Mouse (Mus musculus) forebrain, embryonic 13.5 days (tissue): Measurements from ENCODE around the gene Itsn1. TPM values are rescaled to one million over a fixed set of nuclear protein-coding genes. Genes with fewer than 3 reads are reported as not detected.

Source experiments
- ATAC-seq: fragments of 200-750 bp; cut with Nextera tagmentation; 2 replicates; pipeline ENCODE4 v1.8.0; 2017
- H3K27ac ChIP-seq: fragments of 300-500 bp; sonication (generic); 2 replicates; pipeline ENCODE4 v1.5.1; 2015; ENCODE audit warnings: inconsistent platforms, mild to moderate bottlenecking, moderate library complexity
- H3K27me3 ChIP-seq: fragments of 300-500 bp; sonication (generic); 2 replicates; pipeline ENCODE4 v1.6.1; 2015; ENCODE audit warnings: mild to moderate bottlenecking, inconsistent platforms
- H3K36me3 ChIP-seq: fragments of 300-500 bp; sonication (generic); 2 replicates; pipeline ENCODE4 v1.6.1; 2015; ENCODE audit warnings: mild to moderate bottlenecking, inconsistent platforms; ENCODE audit not compliant: poor library complexity, severe bottlenecking
- H3K4me1 ChIP-seq: fragments of 300-500 bp; sonication (generic); 2 replicates; pipeline ENCODE4 v1.6.1; 2015; ENCODE audit warnings: inconsistent platforms
- H3K4me2 ChIP-seq: fragments of 300-500 bp; sonication (generic); 2 replicates; pipeline ENCODE4 v1.6.1; 2015; ENCODE audit warnings: inconsistent platforms, mild to moderate bottlenecking, moderate library complexity
- H3K4me3 ChIP-seq: fragments of 300-500 bp; sonication (generic); 2 replicates; pipeline ENCODE4 v1.5.1; 2015; ENCODE audit warnings: mild to moderate bottlenecking, inconsistent platforms
- H3K9ac ChIP-seq: fragments of 300-500 bp; sonication (generic); 2 replicates; pipeline ENCODE4 v1.6.1; 2015; ENCODE audit warnings: mild to moderate bottlenecking, inconsistent platforms
- H3K9me3 ChIP-seq: fragments of 300-500 bp; sonication (generic); replicated peaks from 2 replicates; pipeline ENCODE4 v1.6.1; 2016; ENCODE audit warnings: inconsistent platforms
- WGBS: fragments of 180-500 bp; shearing (Covaris S2); methylation state at CpG from one replicate; pipeline ENCODE4 v1.1.7; 2015; 5-methylcytosine and 5-hydroxymethylcytosine counted together
- polyA plus RNA-seq: library from polyadenylated mRNA; unstranded; fragments of >200 nt; fragmentation: Nextera tagmentation; extraction: Ambion mirVana; gene quantifications from 2 replicates; pipeline ENCODE4 v1.2.1, GENCODE M21; 2015

The Itsn1 gene
- polyA plus RNA-seq, 1 experiment from 2014 or later, result 53.3 TPM

DNA sequence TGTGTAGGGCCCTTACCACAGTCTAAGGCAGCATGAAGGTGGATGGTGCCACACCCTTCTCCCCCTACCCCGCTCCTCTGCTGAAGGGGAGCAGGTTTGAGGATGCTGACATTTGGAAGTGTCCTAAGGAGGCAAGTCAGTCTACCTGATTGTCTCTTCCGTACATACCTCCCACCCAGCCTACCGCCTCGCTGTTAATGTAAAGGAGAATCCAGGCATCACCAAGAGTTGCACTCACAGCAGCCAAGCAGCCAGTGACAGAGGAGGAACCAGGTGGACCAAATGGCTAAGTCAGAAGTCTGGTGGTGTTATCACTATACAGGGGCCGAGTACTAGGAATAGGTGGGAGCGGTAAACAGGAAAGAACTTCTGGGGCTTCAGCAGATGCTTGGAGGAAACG, 51.1 kb downstream of the Itsn1 start:
- no peak for ATAC-seq
- Histone ChIP-seq H3K9ac (no peak overlapping the region), H3K27me3 (no peaks in the 10 kb centered on the region), H3K4me2 (no peak overlapping the region), H3K27ac (no peak overlapping the region), H3K4me3 (no peak overlapping the region), H3K4me1 (peaks cover 13% of the 10 kb centered on the region), H3K36me3 (peaks cover 14% of the 10 kb centered on the region), H3K9me3 (no peaks in the 10 kb centered on the region)
- WGBS, result 94% methylated on average over 7 of the region's 7 CpGs

DNA sequence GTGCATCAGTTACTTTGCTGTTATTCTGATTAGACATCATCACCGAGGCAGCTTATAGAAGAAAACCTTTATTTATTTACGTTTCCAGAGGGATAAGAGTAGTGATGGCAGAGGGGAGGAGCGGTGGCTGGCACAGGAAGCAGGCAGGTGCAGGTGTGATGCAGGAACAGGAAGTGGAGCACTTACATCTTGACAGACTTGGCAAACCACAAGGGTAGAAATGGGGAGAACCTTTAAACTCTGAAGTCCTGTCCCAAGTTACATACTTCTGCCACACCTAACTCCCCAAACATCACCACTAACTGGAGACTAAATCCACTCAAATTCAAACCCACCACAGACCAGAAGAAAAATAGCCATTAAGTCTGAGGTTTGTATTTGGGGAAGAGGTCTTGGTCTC, 51.7 kb downstream of the Itsn1 start:
- 95% methylated on average over 3 of the region's 3 CpGs for WGBS

DNA sequence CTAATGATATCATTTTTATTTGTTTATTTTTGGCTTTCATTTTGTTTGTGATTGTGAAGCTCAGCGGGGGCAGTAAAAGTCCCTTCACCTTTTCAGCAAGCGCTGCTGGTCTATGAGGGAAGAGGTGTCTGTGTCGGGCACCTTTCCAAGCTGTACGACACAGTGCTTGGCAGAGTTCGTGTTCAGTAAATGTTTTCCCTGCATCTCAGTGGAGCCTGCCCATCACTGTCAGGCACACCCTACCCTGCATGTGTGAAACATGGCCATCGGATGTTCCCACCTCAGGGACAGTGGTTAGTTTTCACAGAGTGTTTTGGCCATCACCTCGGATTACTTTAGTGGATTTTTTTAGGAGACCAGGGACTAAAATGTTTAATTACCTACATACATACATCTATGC, 54.1 kb downstream of the Itsn1 start:
- H3K4me2 ChIP-seq, result no peak overlapping the region
- no peaks in the 10 kb centered on the region for H3K27me3 ChIP-seq
- 82% methylated on average over 7 of the region's 7 CpGs for WGBS

More for the DNA sequence above, 51.7 kb downstream of the Itsn1 start:
- no peak overlapping the region for H3K4me2 ChIP-seq
- H3K4me1 ChIP-seq, result peaks cover 10% of the 10 kb centered on the region; the same call in 1 of the 2 replicates
- H3K27ac ChIP-seq, result no peak overlapping the region
- no peak for ATAC-seq
- H3K4me3 ChIP-seq, result no peak overlapping the region
- no peaks in the 10 kb centered on the region for H3K9me3 ChIP-seq
- peaks cover 20% of the 10 kb centered on the region for H3K36me3 ChIP-seq
- H3K27me3 ChIP-seq, result no peaks in the 10 kb centered on the region
- no peak overlapping the region for H3K9ac ChIP-seq

DNA sequence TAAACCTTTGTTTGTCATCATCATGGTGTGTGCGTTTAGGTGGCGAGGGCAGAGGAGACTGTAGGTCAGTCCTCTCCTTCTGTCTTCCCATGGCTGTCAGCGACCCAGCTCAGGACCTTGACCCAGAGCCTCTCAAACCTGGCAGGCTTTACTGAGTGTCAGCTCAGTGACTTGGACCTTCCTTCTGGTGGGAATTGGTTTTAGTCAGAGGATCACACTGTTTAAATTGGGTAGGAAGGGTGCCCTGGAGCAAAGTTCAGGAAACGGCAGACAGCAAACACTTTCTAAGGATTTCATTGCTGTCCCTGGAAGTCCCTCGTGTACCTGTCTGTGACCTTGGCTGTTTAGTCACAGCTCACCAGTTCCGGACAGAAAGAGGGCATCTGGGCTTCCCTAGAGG, 55.2 kb downstream of the Itsn1 start:
- peaks cover 13% of the 10 kb centered on the region for H3K4me1 ChIP-seq
- no peak for ATAC-seq
- H3K4me3 ChIP-seq, result no peak overlapping the region
- 83% methylated on average over 6 of the region's 6 CpGs for whole genome bisulfite sequencing
- peaks cover 37% of the 10 kb centered on the region for H3K36me3 ChIP-seq
- H3K4me2 ChIP-seq, result no peak overlapping the region
- H3K27ac ChIP-seq, result no peak overlapping the region
- no peak overlapping the region for H3K9ac ChIP-seq
- H3K27me3 ChIP-seq, result no peaks in the 10 kb centered on the region
- no peaks in the 10 kb centered on the region for H3K9me3 ChIP-seq

More for the DNA sequence above, 54.1 kb downstream of the Itsn1 start:
- Histone ChIP-seq H3K27ac (no peak overlapping the region), H3K4me3 (no peak overlapping the region), H3K9me3 (no peaks in the 10 kb centered on the region), H3K36me3 (peaks cover 37% of the 10 kb centered on the region), H3K9ac (no peak overlapping the region), H3K4me1 (peaks cover 13% of the 10 kb centered on the region)
- ATAC-seq, result no peak

DNA sequence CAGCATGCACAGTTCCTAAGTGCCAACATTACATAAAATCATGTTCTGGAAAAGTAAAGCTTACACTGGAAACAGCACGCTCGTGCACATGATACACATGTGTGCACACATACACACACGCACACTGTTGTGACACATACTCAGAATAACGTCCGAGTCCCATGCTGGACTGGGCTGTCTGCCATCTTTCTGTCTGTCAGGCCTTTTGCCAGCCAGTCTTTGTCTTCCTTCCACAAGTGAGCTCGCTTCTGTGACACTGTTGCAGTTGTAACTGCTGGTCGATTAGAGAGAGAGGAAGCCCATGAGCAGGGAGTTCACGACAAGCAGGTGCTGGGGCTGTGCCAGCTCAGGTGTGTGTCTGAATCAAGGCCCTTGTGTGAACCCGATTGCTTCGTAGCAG, 57.3 kb downstream of the Itsn1 start:
- 49% methylated on average over 10 of the region's 10 CpGs for WGBS
- Histone ChIP-seq H3K4me3 (no peak overlapping the region), H3K27ac (peak overlapping the region; percentile 25), H3K4me2 (no peak overlapping the region), H3K27me3 (no peaks in the 10 kb centered on the region), H3K9me3 (no peaks in the 10 kb centered on the region), H3K4me1 (peaks cover 10% of the 10 kb centered on the region), H3K36me3 (peaks cover 45% of the 10 kb centered on the region), H3K9ac (no peak overlapping the region)
- ATAC-seq, result 0 out of 2 replicates have a peak, but pooled peaks have one; percentile 52

DNA sequence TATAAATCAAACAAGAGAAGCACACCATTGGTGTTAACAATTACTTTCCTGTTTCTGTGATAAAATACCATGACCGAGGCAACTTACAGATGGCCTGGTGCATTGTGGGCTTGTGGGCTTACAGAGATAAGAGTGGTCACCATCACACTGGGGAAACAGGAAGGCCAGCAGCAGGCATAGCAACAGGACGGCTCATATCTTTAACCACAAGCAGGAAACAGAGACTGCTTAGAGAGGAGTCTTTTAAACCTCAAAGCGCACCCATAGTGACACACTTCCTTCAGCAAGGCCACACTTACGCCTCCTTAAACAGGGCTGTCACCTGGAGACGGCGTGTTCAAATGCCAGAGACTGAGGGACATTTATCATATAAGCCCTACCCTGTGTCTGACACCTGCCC, 60.6 kb downstream of the Itsn1 start:
- H3K9ac ChIP-seq, result no peak overlapping the region
- H3K4me1 ChIP-seq, result peaks cover 7% of the 10 kb centered on the region
- no peak overlapping the region for H3K27ac ChIP-seq
- peaks cover 50% of the 10 kb centered on the region for H3K36me3 ChIP-seq
- no peak overlapping the region for H3K4me2 ChIP-seq
- H3K27me3 ChIP-seq, result no peaks in the 10 kb centered on the region
- no peaks in the 10 kb centered on the region for H3K9me3 ChIP-seq
- H3K4me3 ChIP-seq, result no peak overlapping the region
- 89% methylated on average over 6 of the region's 6 CpGs for WGBS
- ATAC-seq, result no peak

DNA sequence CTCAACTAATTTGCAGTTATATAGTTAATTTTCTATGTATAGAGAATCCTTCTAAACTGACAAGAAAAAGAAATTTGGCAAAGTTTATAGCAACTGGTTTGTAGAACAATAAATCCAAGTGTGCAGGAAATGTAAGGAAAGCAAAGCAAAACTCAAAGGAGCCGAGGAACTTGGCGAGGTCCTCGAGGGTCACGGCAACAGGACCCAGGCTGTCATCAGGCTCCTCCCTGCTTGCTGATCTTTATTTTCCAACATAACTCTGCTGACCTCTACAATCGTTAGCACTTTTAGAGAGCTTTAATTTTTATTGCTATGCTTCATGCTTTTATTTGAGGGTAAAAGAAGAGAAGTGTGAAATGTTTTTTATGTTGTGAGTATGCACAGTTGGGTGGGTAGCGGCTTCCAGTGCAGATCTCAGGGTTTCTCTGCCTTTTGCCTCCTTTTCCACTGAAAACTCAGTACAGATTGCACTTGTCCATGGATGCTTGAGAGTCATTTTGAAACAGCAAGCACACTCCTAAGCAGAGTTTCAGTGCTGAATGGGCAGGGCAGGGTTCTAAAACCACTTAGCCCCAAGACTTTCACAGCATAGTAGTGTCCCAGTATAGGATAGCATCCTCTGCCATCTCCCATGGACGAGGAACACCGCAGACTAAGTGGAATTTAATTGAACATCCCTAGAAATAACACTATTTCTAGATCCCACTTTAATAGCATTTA, 63.6 kb downstream of the Itsn1 start:
- no peak for ATAC-seq
- Histone ChIP-seq H3K36me3 (peaks cover 45% of the 10 kb centered on the region), H3K4me1 (no peaks in the 10 kb centered on the region), H3K9ac (no peak overlapping the region), H3K27ac (no peak overlapping the region), H3K27me3 (no peaks in the 10 kb centered on the region), H3K4me2 (no peak overlapping the region), H3K9me3 (no peaks in the 10 kb centered on the region), H3K4me3 (no peak overlapping the region)
- WGBS, result 80% methylated on average over 8 of the region's 8 CpGs

DNA sequence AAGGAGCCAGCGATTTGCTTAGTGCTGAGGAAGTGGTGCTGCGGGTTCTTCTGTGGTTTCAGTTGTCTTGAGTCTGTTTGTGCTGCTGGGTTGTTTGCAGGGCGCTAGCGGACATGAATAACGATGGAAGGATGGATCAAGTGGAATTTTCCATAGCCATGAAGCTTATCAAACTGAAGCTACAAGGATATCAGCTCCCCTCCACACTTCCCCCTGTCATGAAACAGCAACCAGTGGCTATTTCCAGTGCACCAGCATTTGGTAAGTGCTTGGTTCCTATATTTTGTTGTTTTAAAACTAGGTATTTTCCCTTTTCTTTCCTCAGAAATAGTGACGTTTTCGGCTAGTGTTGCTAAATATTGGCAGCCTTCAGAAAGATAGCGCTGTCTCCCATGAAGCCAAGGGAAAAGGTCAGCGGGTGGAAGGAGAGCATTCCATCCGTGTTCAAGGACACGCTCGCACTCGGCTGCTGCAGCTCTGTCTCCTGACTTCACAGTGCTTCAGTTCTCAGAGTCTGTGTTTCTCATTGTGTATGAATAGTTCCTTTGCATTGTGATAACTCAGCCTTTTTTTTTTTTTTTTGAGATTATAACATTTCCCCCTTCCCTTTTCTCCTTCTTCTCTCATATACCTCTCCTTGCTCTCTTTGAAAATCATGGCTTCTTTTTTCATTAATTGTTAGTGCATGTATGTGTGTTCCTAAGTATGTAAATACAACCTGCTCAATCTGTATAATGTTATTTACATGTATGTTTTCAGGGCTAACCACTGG, 64.6 kb downstream of the Itsn1 start:
- no peak for ATAC-seq
- H3K4me2 ChIP-seq, result no peak overlapping the region
- WGBS, result 90% methylated on average over 13 of the region's 13 CpGs
- H3K9ac ChIP-seq, result no peak overlapping the region
- no peak overlapping the region for H3K27ac ChIP-seq
- H3K4me1 ChIP-seq, result no peaks in the 10 kb centered on the region
- no peaks in the 10 kb centered on the region for H3K27me3 ChIP-seq
- H3K4me3 ChIP-seq, result no peak overlapping the region
- no peaks in the 10 kb centered on the region for H3K9me3 ChIP-seq
- peaks cover 40% of the 10 kb centered on the region for H3K36me3 ChIP-seq

DNA sequence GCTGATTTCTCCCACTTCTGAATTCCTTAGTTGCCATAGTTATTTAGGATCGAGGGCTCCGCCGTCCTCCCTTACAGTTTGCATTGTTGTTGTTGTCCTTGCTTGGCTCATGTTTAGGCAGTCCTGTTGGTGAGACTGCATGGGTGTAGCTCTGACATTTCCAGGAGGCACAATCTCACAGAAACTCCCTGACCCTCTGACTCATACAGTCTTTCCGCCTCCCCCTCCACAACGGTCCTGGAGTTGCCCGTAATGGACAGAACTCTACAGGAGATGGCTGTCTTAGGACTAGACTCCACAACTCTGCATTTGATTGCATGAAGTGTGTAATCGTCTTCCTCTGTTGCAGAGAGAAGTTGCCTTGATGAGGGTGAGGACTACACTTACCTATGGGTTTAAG, 65.2 kb downstream of the Itsn1 start:
- no peak overlapping the region for H3K27ac ChIP-seq
- no peak overlapping the region for H3K9ac ChIP-seq
- H3K4me2 ChIP-seq, result no peak overlapping the region
- peaks cover 40% of the 10 kb centered on the region for H3K36me3 ChIP-seq
- no peak for ATAC-seq
- H3K4me1 ChIP-seq, result no peaks in the 10 kb centered on the region
- no peaks in the 10 kb centered on the region for H3K9me3 ChIP-seq
- no peak overlapping the region for H3K4me3 ChIP-seq
- no peaks in the 10 kb centered on the region for H3K27me3 ChIP-seq
- 96% methylated on average over 7 of the region's 7 CpGs for WGBS

DNA sequence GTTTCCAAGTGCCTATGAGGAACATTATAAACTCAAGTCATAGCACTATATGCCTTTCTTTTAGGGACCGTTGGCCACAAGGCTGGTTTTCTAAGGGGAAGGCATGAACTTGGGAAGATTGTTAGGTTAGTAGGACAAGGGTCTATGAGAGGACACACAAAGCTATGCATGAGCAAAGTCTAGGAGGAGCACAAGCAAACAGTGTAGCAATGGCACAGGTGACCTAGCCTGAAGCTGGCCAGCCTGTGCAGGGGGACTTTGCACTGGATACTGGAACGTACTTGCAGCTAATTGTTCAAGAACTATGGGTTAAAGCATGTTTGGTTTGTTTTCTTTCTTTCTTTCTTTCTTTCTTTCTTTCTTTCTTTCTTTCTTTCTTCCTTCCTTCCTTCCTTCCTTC, 66.0 kb downstream of the Itsn1 start:
- Histone ChIP-seq H3K9ac (no peak overlapping the region), H3K27ac (no peak overlapping the region), H3K4me2 (no peak overlapping the region), H3K27me3 (no peaks in the 10 kb centered on the region), H3K4me1 (no peaks in the 10 kb centered on the region), H3K9me3 (no peaks in the 10 kb centered on the region), H3K4me3 (no peak overlapping the region), H3K36me3 (peaks cover 40% of the 10 kb centered on the region)
- no peak for ATAC-seq
- WGBS, result 96% methylated on average over 2 of the region's 2 CpGs

DNA sequence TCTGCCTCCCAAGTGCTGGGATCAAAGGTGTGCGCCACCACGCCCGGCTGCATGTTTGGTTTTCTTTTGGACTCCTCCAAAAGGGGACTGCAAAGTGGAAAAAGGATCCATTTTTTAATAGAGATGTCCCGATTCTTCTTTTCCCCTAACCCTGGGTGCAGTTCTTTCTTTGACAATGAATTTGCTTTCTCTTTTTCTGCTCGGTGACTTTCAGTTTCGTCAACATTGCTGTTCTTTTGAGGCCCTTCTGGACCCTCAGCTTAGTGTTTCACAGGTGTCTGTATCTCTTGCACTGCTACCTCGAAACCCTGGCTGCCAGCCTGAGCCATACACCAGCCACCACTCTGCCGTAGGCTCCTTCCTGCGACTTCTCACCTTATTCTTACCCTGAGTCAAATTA, 66.5 kb downstream of the Itsn1 start:
- Histone ChIP-seq H3K27ac (no peak overlapping the region), H3K36me3 (peaks cover 39% of the 10 kb centered on the region), H3K4me3 (no peak overlapping the region), H3K4me1 (no peaks in the 10 kb centered on the region), H3K9ac (no peak overlapping the region), H3K9me3 (no peaks in the 10 kb centered on the region), H3K4me2 (no peak overlapping the region), H3K27me3 (no peaks in the 10 kb centered on the region)
- 96% methylated on average over 9 of the region's 9 CpGs for WGBS
- no peak for ATAC-seq

DNA sequence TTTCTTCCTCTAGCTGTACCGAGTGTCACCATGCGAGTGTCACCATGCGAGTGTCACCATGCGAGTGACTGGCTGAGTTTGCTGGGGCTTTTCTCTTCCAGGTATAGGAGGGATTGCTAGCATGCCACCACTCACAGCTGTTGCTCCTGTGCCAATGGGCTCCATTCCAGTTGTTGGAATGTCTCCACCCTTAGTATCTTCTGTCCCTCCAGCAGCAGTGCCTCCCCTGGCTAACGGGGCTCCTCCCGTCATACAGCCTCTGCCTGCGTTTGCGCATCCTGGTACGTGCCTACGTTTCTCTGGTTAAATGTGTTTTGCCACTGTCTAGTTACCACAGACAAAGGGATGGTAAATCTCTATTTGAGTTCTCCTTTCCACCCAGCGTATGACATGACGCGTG, 72.3 kb downstream of the Itsn1 start:
- Histone ChIP-seq H3K9ac (no peak overlapping the region), H3K27ac (no peak overlapping the region), H3K36me3 (peaks cover 51% of the 10 kb centered on the region), H3K27me3 (no peaks in the 10 kb centered on the region), H3K4me2 (no peak overlapping the region), H3K4me1 (no peaks in the 10 kb centered on the region), H3K9me3 (no peaks in the 10 kb centered on the region), H3K4me3 (no peak overlapping the region)
- WGBS, result 91% methylated on average over 13 of the region's 13 CpGs
- ATAC-seq, result no peak
